Mouse (Mus musculus) megakaryocyte progenitor cell, adult 5-6 weeks (primary cell): Measurements from ENCODE around the gene Crxos. TPM values are rescaled to one million over a fixed set of nuclear protein-coding genes. Genes with fewer than 3 reads are reported as not detected.
"Not testable (repeated sequence)": the region's sequence is repeated elsewhere in the genome, so short reads cannot be mapped to it uniquely, and the experiment has no call there.

Experiments used
- ATAC-seq: replicated peaks from 2 replicates; pipeline ENCODE4 v1.8.0; 2016; ENCODE audit warnings: mild to moderate bottlenecking, moderate TSS enrichment, inconsistent platforms; ENCODE audit not compliant: poor library complexity
- total RNA-seq, 2 experiments: library from RNA; stranded (forward) in 1 of 2; stranded (reverse) in 1 of 2; fragments of 157-497, 149-512 nt in 1 of 2; fragments of 200-1000 nt in 1 of 2; gene quantifications; 2 replicates each; pipeline versions ENCODE4 v1.2.3 to v1.2.4; 2015 to 2017

Crxos gene
- total RNA-seq (2015) (not detected in 2 replicates), total RNA-seq (2017) (not detected in 2 replicates)

- ATAC-seq: no peak
Measured at GRCm38 (mm10) chr7:15882317-15882716, at the start of gene Crxos. TSS of gene Crxos (plus strand) at chr7:15882617.

GRCm38 (mm10) chr7:15839578-15839977 is 42.8 kb upstream of the Crxos start, which contains the start of gene Obox6:
TSS of gene Obox6 (minus strand) at chr7:15839678.
- no peak for ATAC-seq

GRCm38 (mm10) chr7:15859657-15860056 is 22.8 kb upstream of the Crxos start:
- ATAC-seq: 0 out of 2 replicates have a peak, but pooled peaks have one; percentile 42

GRCm38 (mm10) chr7:15864104-15864503 is 18.3 kb upstream of the Crxos start:
- no peak for ATAC-seq

- ATAC-seq: no peak
Measured at GRCm38 (mm10) chr7:15879756-15880155, 2.7 kb upstream of the Crxos start, which contains the start of gene Crx. TSS of gene Crx (minus strand) at chr7:15879968.

- no peak for ATAC-seq
Measured at GRCm38 (mm10) chr7:15881388-15881787, 1.0 kb upstream of the Crxos start.

GRCm38 (mm10) chr7:15881831-15882230 is 586 bp upstream of the Crxos start:
- no peak for ATAC-seq

GRCm38 (mm10) chr7:15884127-15884526 is 1.7 kb downstream of the Crxos start:
- ATAC-seq: peak; percentile 89

GRCm38 (mm10) chr7:15894251-15894650 is 11.8 kb downstream of the Crxos start:
- no peak for ATAC-seq

- no peak for ATAC-seq
Measured at GRCm38 (mm10) chr7:15901366-15902048, 19.1 kb downstream of the Crxos start.

GRCm38 (mm10) chr7:15905861-15906260 is 23.4 kb downstream of the Crxos start:
- no peak for ATAC-seq

GRCm38 (mm10) chr7:15906602-15907001 is 24.2 kb downstream of the Crxos start:
- no peak for ATAC-seq

GRCm38 (mm10) chr7:15907971-15908590 is 25.7 kb downstream of the Crxos start:
- no peak for ATAC-seq

- ATAC-seq: no peak
Measured at GRCm38 (mm10) chr7:15910521-15910920, 28.1 kb downstream of the Crxos start.

GRCm38 (mm10) chr7:15912183-15912582 is 29.8 kb downstream of the Crxos start:
- peak; percentile 91 for ATAC-seq

GRCm38 (mm10) chr7:15914252-15914651 is 31.8 kb downstream of the Crxos start:
- ATAC-seq: peak; percentile 91

- no peak for ATAC-seq
Measured at GRCm38 (mm10) chr7:15914751-15915150, 32.3 kb downstream of the Crxos start.

- not testable (repeated sequence) for ATAC-seq
Measured at GRCm38 (mm10) chr7:15915695-15916094, 33.3 kb downstream of the Crxos start.

GRCm38 (mm10) chr7:15916134-15916723 is 33.8 kb downstream of the Crxos start:
- no peak for ATAC-seq

GRCm38 (mm10) chr7:15916996-15917395 is 34.6 kb downstream of the Crxos start:
- ATAC-seq: no peak

GRCm38 (mm10) chr7:15918371-15918770 is 36.0 kb downstream of the Crxos start:
- no peak for ATAC-seq

- no peak for ATAC-seq
Measured at GRCm38 (mm10) chr7:15919947-15920346, 37.5 kb downstream of the Crxos start.
